Mouse (Mus musculus) lung, postnatal 4 days (tissue): ENCODE measurements at regions not wholly inside any gene's neighbourhood (a gene's known extent, or its start where the extent isn't known, plus 50 kb on each side); places are given as distances from the start of the nearest gene placed in this dataset.

Experiments
- DNase-seq, 2 experiments: peaks; one replicate each; pipeline ENCODE4 v3.0.0; 2021

DNA sequence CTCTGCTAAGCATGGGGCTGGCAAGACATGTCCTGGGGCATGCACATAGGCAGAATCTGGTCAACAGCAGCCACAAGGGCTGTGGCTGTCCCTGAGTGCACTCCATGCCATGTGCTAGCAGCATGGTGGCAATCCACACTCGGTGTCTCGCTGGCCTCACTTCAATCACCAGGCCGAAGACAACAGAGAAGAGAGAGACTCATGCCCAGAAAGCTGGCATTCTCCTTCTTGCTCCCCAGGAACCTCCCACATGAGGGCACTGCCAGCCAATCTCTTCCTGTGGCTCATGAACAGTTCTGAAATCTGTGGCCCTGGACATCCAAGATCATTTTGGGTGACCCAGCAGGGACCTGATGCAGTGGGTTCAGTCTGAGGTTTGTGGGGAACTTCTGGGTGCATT is 74.5 kb upstream of the Gm26897 start:
- no peak for DNase-seq

DNA sequence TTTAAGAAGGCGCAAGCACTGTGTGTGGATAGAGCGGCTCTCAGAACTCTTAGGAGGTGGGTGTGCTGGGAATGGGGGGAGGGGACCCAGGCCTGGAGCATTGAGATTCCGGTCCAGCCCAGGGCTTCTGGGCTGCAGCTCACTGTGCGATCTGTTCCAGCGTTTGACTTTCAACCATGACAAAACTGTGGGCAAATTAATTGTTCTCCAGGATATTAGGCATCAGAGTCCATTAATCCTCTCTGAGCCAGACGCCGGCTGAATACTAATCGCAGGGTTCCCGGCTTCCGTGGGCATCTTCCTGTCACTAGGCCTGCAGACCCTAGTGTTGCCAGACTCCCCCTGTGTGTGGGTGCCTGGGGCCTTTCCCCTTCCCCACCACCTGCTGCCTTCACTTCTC is 73.3 kb upstream of the Gm26897 start:
- no peak for DNase-seq

DNA sequence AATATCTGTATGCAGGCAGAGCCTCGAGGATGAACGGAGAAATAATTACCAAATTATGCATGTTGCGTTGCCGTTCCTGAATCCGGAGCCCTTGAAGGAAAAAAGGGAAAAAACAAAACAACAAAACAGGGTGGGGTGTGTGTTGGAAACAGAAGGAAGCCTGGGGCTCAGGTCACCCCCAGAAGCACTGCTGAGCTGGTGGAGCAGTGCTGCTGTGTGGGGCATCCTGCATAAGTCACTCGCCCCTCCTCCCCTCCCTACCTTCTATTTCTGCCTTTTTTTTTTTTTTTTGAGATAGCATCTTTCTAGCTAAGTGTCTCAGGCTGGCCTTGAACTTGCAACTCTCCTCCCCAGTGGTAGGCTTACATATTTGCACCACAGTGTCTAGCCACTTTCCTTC is 72.8 kb upstream of the Gm26897 start:
- DNase-seq, result no peak

DNA sequence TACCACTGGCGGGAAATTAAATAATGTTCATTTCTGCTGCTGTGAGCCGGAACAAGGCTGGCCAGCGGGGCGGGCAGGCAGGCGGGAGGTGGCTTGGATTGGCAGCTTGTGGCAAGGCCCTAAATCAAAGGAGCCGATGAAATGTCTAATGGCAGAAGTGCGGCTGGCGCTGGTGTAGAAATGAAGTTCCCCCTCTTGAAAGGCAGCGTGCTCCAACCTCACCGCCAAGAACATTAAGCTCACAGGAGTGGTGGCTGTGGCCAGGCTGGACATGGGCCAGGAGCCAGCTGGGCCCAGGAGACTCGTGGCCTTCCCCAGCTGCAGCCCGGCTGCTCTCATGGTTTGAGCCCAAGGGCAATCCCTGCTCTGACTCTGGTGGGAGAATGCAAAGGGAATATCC is 71.8 kb upstream of the Gm26897 start:
- DNase-seq, result peak; percentile 38 to 81

DNA sequence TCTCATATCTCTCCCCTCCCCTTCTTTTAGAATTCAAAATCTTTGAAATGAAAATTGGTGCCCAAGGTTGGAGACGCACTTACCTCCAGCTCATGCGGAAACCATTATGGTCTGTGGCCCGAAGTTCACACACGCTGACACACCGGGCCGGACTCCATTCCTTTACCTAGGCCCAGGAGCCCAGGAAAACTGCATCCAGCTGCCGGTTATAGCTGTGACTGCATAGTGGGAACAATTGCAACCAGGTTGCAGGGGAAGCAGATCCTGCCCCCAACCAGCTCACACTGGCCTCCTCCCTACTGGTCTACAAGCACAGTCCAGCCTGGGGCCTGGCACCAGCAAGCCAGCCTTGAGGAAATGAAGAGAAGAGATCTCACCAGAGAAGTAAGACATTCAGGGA is 69.9 kb upstream of the Gm26897 start:
- DNase-seq, result no peak

DNA sequence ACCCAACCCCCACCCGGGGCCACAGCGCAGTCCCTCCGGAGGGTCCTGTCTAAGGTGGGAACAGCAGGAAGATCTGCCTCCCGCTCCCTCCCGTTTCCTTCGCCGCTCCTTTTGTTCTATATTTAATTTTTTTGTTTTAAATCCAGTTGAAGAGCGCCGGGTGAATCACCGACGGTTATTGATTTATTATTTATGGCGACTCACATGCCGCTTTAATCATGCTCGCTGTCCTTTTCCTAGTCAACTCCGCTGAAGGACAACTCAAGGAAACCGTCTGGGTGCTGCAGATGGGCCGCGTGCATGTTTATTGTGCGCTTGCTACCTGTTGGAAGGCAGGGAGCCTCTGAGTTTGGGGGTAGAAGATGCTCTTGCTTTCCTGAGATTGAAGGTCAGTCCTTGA is 68.3 kb upstream of the Gm26897 start:
- DNase-seq, result no peak

DNA sequence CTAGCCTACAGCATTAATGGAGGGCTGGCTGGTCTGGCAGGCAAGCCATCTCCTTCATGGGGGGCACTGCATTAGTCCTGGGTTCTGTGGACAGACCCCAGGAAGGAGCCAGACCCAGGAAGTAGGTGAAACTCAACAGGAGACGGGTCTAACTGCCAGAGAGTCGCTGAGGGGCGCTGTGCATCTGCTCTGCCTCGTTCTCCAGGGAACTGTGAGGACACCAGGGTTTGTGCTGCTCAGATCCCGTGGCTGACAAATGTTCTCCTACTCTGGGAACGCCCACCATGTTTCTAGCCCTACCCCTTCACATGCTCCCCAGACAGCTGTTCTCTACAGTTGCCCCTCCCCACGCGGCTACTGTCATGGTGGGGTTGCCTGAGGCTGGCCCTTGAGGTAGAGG is 67.7 kb upstream of the Gm26897 start:
- DNase-seq, result no peak

DNA sequence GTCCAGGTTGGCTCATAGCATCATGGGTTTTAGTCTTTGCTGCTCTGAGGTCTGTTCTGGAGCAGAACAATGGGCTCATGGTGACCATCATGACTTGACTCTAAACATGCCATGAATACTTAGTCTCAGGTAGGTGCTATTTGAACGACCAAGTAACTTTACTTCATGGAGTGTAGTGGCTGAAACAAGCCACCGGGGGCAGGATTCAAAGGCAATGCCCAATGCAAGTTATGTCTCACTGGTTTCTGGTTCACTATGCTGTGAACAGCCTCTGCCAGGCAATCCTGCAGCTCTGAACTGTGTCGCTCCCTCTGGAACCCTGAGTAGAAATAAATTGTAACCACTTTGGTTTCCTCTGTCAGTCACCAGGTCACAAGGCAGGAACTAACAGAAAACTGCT is 65.8 kb upstream of the Gm26897 start:
- DNase-seq, result peak in 1 of 2 experiments; percentile 20

DNA sequence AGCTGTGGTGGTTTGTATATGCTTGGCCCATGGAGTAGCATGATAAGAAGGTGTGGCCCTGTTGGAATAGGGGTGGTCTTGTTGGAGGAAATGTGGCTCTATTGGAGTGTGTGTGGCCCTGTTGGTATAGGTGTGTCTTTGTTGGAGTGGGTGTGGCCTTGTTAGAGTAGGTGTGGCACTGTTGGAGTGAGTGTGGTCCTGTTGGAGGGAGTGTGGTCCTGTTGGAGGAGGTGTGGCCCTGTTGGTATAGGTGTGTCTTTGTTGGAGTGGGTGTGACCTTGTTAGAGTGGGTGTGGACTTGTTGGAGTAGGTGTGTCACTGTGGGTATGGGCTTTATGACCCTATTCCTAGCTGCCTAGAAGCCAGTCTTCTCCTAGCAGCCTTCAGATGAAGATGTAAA is 64.6 kb upstream of the Gm26897 start:
- no peak for DNase-seq

DNA sequence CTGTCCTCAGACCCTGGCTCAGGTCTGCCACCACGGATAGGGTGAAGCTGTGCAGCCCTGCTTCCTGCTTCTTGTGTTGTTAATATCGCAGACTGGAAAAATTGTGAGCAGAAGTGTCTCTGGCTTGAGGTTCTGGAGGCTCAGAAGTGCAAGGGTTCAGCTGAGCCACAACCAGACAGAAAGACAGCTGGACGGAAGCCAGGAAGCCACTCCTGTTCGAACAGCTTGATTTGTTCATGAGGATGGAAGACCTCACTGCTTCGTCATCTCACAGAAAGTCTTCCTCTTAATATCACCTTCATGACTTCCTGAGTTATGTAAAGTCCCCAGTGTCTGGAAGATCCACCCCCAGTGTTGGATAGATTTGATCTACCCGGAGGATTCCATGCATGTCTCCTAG is 62.0 kb upstream of the Gm26897 start:
- DNase-seq, result no peak

DNA sequence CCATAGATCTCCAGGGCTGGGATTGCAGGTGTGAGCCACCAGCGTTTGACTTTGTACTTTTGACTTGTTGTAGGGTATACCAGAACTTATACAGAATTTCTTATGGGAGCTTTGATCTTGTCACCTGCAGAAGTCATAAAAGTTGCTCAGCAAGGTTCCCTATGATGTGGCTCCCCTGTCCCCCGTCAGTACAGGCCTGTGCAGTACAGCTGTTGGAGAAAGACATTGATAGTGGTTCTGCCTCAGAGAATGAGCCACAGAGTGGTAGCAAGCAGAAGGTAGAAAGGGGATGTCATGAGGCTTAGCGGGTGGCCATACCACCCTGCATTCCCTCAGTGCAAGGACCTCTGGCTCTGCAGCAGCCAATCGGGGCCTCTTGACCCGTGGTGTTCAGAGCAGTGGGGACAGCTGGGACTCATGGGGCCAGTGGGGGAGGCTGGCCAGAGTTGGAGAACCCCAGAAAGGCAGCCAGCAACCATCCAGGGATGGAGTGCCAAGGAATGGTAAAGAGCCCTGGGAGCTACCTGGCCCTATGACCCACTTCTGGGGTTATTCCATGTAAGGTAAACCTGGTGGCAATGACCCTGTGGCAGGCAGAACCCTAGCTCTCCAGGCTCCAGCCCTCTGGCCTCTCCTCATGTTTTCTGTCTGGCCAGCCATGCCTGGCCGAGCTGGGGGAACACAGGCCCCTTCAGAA is 58.6 kb upstream of the Gm26897 start:
- DNase-seq, result peak in 1 of 2 experiments; percentile 46

DNA sequence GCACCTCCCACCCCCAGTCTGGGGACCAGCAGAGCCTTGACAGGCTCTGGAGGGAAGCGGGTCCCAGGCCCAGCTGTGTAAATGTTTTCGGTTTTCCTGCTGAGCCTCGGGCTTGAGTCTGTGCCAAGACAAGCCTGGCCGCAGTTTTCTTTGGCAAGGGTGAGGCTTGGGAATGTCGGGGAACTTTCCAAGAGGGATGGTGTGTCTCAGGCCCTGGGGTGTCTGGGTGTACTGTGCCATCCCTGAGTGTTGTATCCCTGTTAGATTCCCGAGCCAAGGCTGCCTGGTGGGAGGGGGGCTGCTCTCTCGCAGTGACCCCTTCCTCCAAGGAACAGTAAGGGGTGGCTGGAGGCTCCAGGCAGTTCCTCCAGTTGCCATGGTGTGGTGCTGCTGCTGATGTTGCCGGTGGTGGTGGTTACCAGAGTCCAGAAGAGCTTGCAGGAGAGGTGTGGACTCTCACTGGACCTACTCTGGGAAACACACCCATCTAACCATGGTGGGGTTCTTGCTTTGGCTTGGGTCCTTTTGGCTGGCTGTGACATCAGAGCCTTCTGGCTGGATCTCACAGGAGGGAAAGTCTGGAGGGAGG is 58.0 kb upstream of the Gm26897 start:
- peak; percentile 81 to 91 for DNase-seq

DNA sequence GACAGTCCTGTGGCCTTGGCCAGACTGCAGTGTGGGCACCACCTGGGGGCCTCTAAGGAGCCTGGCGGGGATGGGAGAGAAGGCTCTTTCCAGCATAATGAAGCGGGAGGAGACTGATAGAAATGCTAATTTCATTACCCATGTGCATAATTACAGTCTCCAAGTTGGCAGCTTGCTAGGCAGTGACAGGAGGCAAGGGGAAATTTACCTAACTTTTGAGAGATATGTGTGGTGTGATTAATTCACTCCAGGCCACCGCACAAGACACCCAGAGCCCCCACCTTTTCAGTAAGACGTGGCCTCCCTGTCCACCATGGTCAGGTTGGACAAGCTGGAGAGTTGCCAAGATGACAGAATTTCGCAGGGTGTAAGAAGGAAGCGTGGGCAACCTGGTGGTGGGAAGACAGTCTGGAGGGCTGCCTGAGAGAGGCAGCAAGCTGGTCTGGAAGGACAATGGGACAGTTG is 55.8 kb upstream of the Gm26897 start:
- DNase-seq, result no peak

DNA sequence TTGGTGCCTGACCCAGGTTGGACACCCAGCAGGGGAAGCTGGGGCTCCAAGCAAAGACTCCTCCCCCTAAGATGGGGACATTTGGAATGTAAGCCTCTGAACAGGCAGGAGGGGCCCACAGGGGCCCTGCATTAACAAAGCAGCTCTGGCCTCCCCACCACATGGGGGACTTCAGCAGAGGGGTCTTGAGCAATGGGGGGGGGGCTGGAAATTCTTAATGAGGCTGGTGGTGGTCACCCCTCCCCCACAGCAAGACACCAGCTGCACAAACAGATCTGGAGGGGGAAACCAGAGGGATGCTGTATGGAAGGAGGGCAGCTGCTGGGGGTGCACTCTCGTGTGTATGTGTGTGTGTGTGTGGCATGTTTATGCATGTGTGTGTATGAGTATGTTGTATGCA is 55.2 kb upstream of the Gm26897 start:
- no peak for DNase-seq

DNA sequence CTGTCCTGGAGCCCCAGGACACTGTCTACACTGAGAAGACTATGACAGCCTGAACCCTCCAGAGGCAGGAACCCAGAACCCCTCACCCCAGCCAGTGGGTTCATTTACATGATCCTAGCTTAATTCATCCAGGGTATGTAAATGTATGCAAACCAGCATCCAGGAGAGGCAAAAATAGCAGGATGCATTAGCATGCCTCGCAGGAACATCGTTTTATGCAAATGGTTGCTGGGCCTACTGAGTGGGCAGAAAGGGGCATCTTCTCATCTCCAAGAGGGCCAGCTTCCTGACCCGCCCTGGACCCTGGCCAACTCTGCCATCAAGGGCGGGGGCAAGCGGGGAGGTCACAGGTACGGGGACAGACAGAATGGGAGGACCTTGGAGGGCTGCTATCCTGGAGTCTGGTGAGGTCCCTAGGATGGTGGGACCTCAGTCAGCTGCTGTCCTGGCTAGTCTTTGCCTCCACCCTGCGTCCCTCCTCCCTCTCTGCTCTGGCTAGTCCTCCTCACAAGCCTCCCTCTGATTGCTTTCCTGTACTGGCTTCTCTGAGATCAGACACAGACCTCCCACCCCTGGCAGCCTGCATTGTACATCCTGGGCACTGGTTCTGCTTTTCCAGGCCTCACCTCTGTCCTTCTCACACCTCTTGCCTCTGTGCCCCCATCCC is 52.2 kb upstream of the Gm26897 start:
- no peak for DNase-seq

DNA sequence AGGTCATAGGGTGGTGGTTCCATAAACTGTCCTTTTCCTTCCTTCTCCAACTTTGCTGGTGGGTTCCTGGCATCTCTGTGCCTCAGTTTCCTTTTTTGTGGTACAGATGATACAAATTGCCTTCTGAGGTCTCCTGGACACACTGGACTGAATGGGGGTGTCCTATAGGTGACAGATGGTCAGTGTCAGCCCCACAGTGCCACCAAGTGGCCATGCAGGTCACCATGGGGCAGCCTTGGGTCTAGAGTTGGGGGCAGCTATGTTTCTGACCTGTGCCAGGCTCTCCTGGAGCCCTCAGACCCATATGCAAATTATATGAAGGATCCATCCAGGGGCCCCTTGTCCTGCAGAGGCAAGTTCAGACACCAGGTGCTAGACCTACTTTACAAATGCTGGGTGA is 50.8 kb upstream of the Gm26897 start:
- peak; percentile 33 to 54 for DNase-seq
